Mouse (Mus musculus) olfactory bulb, adult 2 months (tissue): ENCODE results near the gene Pola2.

Experiments used
- CTCF ChIP-seq: fragments of 200-500 bp; IDR thresholded peaks from 2 replicates; pipeline ENCODE4 v1.5.1; 2012; ENCODE audit warnings: low read depth, mild to moderate bottlenecking, low read length, moderate library complexity; ENCODE audit not compliant: insufficient read depth
- POLR2A ChIP-seq: fragments of 200-500 bp; IDR thresholded peaks from 2 replicates; pipeline ENCODE4 v1.6.1; 2012; ENCODE audit warnings: mild to moderate bottlenecking, low read depth, low read length, moderate library complexity; ENCODE audit not compliant: insufficient read depth

- no peak for TF ChIP-seq POLR2A
- TF ChIP-seq CTCF: no peak
Measured at GRCm38 (mm10) chr19:5921715-5922114, 42.3 kb downstream of the Pola2 start.
